Mouse (Mus musculus): Measurements from ENCODE around the gene Sgk2. TPM values are rescaled to one million over a fixed set of nuclear protein-coding genes. Genes with fewer than 3 reads are reported as not detected.

Gene Sgk2
- total and polyA plus RNA-seq, 2 experiments from 2014 or later, result not detected

DNA sequence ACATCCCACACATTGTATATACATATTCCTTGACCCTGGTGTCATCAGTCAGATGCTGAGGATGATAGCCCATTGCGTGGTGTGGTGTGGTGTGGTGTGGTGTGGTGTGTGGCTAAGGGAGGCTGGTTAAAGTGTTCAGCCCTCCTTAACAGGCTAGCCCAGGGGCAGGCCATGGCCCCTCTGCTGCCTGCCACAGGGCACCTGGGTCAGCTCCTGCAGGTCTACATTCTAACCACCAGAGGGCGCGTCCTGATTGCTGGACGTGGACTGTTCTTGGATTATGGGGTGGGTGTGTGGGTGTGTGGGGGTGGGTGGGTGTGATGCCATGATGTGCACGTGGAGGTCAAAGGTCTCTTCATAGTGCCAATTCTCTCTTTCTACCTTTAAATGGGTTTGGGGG lies 18.8 kb upstream of the Sgk2 start:
- Histone ChIP-seq H3K36me3 (replicated peaks; ENCODE audit: control insufficient read depth, insufficient read depth, low read length) (no peaks in the 10 kb centered on the region), H3K27ac (ENCODE audit: low read depth) (no peak overlapping the region), H3K9ac (replicated peaks; ENCODE audit: low read depth, low read length) (no peak overlapping the region), H3K9me3 (replicated peaks; ENCODE audit: control insufficient read depth, low read length) (no peaks in the 10 kb centered on the region), H3K4me1 (ENCODE audit: control insufficient read depth, insufficient read depth) (no peaks in the 10 kb centered on the region), H3K4me3 (ENCODE audit: low read depth, low read length) (no peak overlapping the region), H3K4me2 (ENCODE audit: low read depth, low read length) (no peak overlapping the region), H3K27me3 (ENCODE audit: control insufficient read depth, insufficient read depth, low read length) (no peaks in the 10 kb centered on the region)
- peak; percentile 41 for DNase-seq (ENCODE audit: low spot score)
- ATAC-seq (ENCODE audit: insufficient read depth, low read depth), result peak; percentile 36; the same call in 1 of the 2 replicates
- no peak for TF ChIP-seq EP300 (IDR thresholded peaks at IDR 0.05; ENCODE audit: low read depth)
- TF ChIP-seq CTCF (IDR thresholded peaks at IDR 0.05; ENCODE audit: low read depth), result peak; percentile 87
- WGBS, result 15% methylated on average over 5 of the region's 5 CpGs

DNA sequence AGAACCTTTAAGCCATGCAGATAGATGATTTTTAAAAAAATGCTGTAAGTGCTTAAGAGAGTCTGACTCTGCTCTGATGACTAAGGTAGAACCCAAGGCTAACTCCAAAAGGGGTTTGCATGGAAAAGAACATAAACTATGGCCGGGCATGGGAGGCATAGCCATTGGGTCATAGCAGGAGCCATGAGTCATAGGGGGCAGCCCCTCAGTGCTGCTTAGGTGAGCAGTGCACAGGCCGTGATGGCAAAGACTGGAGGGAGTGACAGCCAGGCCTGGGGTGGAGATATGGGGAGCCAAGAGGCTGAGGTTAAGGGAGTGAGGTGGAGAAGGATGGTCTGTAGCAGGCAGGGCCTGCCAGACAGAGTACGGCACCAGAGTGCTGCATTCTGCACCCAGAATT lies 18.0 kb upstream of the Sgk2 start:
- DNase-seq (ENCODE audit: low spot score), result no peak
- no peak overlapping the region for H3K27ac ChIP-seq (ENCODE audit: low read depth)
- H3K9ac ChIP-seq (replicated peaks; ENCODE audit: low read depth, low read length), result no peak overlapping the region
- WGBS, result 70% methylated on average over 3 of the region's 3 CpGs
- no peak overlapping the region for H3K4me2 ChIP-seq (ENCODE audit: low read depth, low read length)
- no peaks in the 10 kb centered on the region for H3K4me1 ChIP-seq (ENCODE audit: control insufficient read depth, insufficient read depth)
- no peak for TF ChIP-seq CTCF (IDR thresholded peaks at IDR 0.05; ENCODE audit: low read depth)
- TF ChIP-seq EP300 (IDR thresholded peaks at IDR 0.05; ENCODE audit: low read depth), result no peak
- H3K9me3 ChIP-seq (replicated peaks; ENCODE audit: control insufficient read depth, low read length), result no peaks in the 10 kb centered on the region
- no peaks in the 10 kb centered on the region for H3K36me3 ChIP-seq (replicated peaks; ENCODE audit: control insufficient read depth, insufficient read depth, low read length)
- no peak overlapping the region for H3K4me3 ChIP-seq (ENCODE audit: low read depth, low read length)
- H3K27me3 ChIP-seq (ENCODE audit: control insufficient read depth, insufficient read depth, low read length), result no peaks in the 10 kb centered on the region
- no peak for ATAC-seq (ENCODE audit: insufficient read depth, low read depth)

DNA sequence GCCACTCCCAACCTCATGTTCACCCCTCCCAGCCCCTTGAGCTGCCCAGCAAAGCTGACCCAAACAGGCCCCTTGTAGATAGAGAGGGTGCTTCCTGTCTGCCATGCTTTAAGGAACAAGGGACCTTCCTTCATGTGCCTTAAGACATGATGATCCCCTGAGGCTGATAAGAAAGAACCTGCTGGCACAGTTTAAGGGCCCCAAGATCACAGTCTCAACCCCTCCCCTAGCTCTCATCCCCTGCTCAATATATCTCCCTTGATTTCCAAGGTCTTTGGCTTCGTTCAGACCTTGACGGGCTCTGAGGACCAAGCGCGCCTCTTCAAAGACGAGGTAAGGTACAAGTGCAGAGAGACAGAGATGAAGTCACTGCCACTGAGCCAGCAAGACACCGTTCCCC lies 16.2 kb upstream of the Sgk2 start:
- Histone ChIP-seq H3K27me3 (ENCODE audit: control insufficient read depth, insufficient read depth, low read length) (no peaks in the 10 kb centered on the region), H3K4me3 (ENCODE audit: low read depth, low read length) (no peak overlapping the region), H3K9ac (replicated peaks; ENCODE audit: low read depth, low read length) (no peak overlapping the region), H3K27ac (ENCODE audit: low read depth) (no peak overlapping the region), H3K36me3 (replicated peaks; ENCODE audit: control insufficient read depth, insufficient read depth, low read length) (no peaks in the 10 kb centered on the region), H3K9me3 (replicated peaks; ENCODE audit: control insufficient read depth, low read length) (no peaks in the 10 kb centered on the region), H3K4me2 (ENCODE audit: low read depth, low read length) (no peak overlapping the region), H3K4me1 (ENCODE audit: control insufficient read depth, insufficient read depth) (peaks cover 10% of the 10 kb centered on the region; the same call in 1 of the 2 replicates)
- TF ChIP-seq CTCF (IDR thresholded peaks at IDR 0.05; ENCODE audit: low read depth) (no peak), EP300 (IDR thresholded peaks at IDR 0.05; ENCODE audit: low read depth) (no peak)
- WGBS, result 75% methylated on average over 6 of the region's 6 CpGs
- DNase-seq (ENCODE audit: low spot score), result no peak
- ATAC-seq (ENCODE audit: insufficient read depth, low read depth), result no peak

DNA sequence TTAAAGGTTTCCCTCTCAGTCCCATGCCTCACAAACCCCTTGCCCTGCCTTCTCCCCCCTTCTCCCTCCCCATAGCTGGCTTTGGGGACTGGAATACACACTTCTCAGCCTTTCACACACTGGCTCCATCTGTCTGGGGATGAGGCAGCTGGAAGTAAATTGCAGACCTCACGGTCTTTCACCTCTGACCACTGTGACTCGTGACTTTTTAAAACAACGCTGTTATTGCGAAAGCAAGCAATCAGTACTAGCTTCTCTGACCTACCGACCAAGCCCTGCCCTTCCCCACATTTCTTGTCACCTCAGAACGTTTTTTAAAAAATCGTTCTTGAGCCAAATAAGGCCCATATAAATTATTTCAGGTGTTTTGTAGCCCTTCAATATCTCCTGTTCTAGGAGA lies 14.4 kb upstream of the Sgk2 start:
- H3K36me3 ChIP-seq (replicated peaks; ENCODE audit: control insufficient read depth, insufficient read depth, low read length), result no peaks in the 10 kb centered on the region
- ATAC-seq (ENCODE audit: insufficient read depth, low read depth) (no peak), DNase-seq (ENCODE audit: low spot score) (no peak)
- H3K9me3 ChIP-seq (replicated peaks; ENCODE audit: control insufficient read depth, low read length), result no peaks in the 10 kb centered on the region
- no peak overlapping the region for H3K9ac ChIP-seq (replicated peaks; ENCODE audit: low read depth, low read length)
- H3K4me2 ChIP-seq (ENCODE audit: low read depth, low read length), result no peak overlapping the region
- no peaks in the 10 kb centered on the region for H3K27me3 ChIP-seq (ENCODE audit: control insufficient read depth, insufficient read depth, low read length)
- 60% methylated on average over 7 of the region's 7 CpGs for WGBS
- H3K4me3 ChIP-seq (ENCODE audit: low read depth, low read length), result no peak overlapping the region
- peaks cover 10% of the 10 kb centered on the region; the same call in 1 of the 2 replicates for H3K4me1 ChIP-seq (ENCODE audit: control insufficient read depth, insufficient read depth)
- no peak for TF ChIP-seq EP300 (IDR thresholded peaks at IDR 0.05; ENCODE audit: low read depth)
- TF ChIP-seq CTCF (IDR thresholded peaks at IDR 0.05; ENCODE audit: low read depth), result no peak
- no peak overlapping the region for H3K27ac ChIP-seq (ENCODE audit: low read depth)

DNA sequence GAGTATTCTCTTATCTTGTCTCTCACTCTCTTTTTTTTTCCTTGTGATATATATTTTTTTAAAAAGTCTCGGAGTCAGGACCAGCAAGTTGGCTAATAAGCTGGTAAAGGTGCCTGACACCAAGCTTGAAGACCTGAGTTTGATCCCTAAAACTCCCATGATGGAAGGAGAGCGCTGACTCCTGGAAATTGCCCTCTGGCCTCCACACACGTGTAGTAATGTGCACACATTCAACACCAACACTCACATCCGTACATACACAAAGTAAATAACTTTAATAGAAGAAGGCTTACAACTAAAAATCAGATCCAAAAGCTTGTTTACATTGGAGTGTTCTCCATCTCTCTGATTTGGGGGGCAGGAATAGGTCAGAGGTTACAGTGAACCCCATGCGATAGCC lies 13.9 kb upstream of the Sgk2 start:
- ATAC-seq (ENCODE audit: insufficient read depth, low read depth) (no peak), DNase-seq (ENCODE audit: low spot score) (no peak)
- Histone ChIP-seq H3K9me3 (replicated peaks; ENCODE audit: control insufficient read depth, low read length) (no peaks in the 10 kb centered on the region), H3K27me3 (ENCODE audit: control insufficient read depth, insufficient read depth, low read length) (no peaks in the 10 kb centered on the region), H3K4me1 (ENCODE audit: control insufficient read depth, insufficient read depth) (peaks cover 10% of the 10 kb centered on the region; the same call in 1 of the 2 replicates), H3K4me2 (ENCODE audit: low read depth, low read length) (no peak overlapping the region), H3K4me3 (ENCODE audit: low read depth, low read length) (no peak overlapping the region), H3K27ac (ENCODE audit: low read depth) (no peak overlapping the region), H3K36me3 (replicated peaks; ENCODE audit: control insufficient read depth, insufficient read depth, low read length) (no peaks in the 10 kb centered on the region), H3K9ac (replicated peaks; ENCODE audit: low read depth, low read length) (no peak overlapping the region)
- TF ChIP-seq CTCF (IDR thresholded peaks at IDR 0.05; ENCODE audit: low read depth) (no peak), EP300 (IDR thresholded peaks at IDR 0.05; ENCODE audit: low read depth) (no peak)
- 83% methylated on average over 5 of the region's 5 CpGs for WGBS

DNA sequence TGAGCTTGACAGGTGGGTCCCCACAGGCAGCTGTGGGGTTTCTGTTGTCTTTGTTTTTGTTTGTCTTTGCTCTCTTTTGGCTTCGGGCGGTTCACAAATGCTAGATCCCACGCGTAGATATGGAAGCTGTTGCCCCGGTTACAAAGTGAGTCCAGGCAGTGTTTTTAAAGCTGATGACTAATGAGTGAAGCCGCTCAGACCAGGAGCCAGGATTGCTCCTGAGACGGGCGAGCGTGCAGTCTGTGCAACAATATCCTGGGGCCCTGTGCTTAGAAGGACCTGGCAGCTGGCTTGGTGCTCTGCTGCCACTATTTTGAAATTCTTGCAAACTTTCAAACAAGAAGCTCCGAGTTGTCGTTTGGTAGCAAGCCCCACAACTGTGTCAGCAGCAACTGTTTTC lies 13.5 kb upstream of the Sgk2 start:
- TF ChIP-seq EP300 (IDR thresholded peaks at IDR 0.05; ENCODE audit: low read depth) (no peak), CTCF (IDR thresholded peaks at IDR 0.05; ENCODE audit: low read depth) (no peak)
- no peaks in the 10 kb centered on the region for H3K27me3 ChIP-seq (ENCODE audit: control insufficient read depth, insufficient read depth, low read length)
- no peak overlapping the region for H3K4me3 ChIP-seq (ENCODE audit: low read depth, low read length)
- no peak overlapping the region for H3K4me2 ChIP-seq (ENCODE audit: low read depth, low read length)
- H3K36me3 ChIP-seq (replicated peaks; ENCODE audit: control insufficient read depth, insufficient read depth, low read length), result no peaks in the 10 kb centered on the region
- WGBS, result 38% methylated on average over 11 of the region's 11 CpGs
- ATAC-seq (ENCODE audit: insufficient read depth, low read depth) (no peak), DNase-seq (ENCODE audit: low spot score) (no peak)
- H3K4me1 ChIP-seq (ENCODE audit: control insufficient read depth, insufficient read depth), result peaks cover 10% of the 10 kb centered on the region; the same call in 1 of the 2 replicates
- H3K27ac ChIP-seq (ENCODE audit: low read depth), result no peak overlapping the region
- no peaks in the 10 kb centered on the region for H3K9me3 ChIP-seq (replicated peaks; ENCODE audit: control insufficient read depth, low read length)
- no peak overlapping the region for H3K9ac ChIP-seq (replicated peaks; ENCODE audit: low read depth, low read length)

Measured in heart, postnatal 0 days (tissue).